Mouse (Mus musculus): ENCODE results near the gene Mpdu1. TPM values are rescaled to one million over a fixed set of nuclear protein-coding genes. Genes with fewer than 3 reads are reported as not detected.

Gene Mpdu1
- 25.9 and 28.0 TPM in 2 replicates for polyA plus RNA-seq (2014; fragmentation: Nextera tagmentation; extraction: Ambion mirVana)

DNA sequence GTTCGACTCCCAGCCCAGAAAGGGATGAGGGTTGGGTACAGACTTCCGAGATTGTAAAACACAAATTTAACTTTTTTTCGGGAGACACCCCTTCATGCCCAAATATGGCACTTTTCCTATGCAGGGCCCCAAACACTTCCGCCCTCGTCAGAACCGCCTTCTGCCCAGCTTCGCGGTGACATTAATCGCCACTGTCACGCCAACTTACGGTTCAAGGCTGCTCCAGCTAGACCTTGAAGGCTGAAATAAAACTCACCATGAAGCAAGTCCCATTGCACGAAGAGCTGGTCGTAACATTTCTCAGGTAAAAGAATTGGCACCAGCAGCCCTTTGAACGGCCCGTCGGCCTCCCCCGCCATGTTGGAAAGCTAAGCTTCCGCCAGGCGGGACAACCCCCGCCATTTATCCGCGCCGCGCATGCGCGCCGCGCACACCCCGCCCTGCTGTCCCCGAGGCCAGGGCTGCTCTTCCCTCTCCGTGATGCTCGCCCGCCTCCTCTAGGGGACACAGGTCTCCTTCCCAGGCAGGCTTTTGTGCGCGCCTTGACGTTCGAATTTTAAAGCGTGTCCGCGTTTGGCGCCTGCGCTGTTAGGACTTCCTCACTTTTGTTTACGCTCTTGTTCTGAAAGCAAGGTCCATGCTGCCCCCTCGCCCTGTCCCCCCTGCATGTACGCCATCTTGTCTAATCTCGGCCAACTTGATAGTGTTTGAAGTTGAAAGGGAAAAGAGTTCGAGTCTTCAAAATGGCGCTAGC lies at the start of gene Mpdu1:
TSS of gene Mpdu1 (minus strand) at position 430 of the 754 bp plus-strand sequence.
- no peaks in the 10 kb centered on the region for H3K27me3 ChIP-seq (ENCODE audit: control insufficient read depth, insufficient read depth, low read length)
- H3K4me2 ChIP-seq (ENCODE audit: low read depth, low read length) = peak within 1 kb of the TSS; percentile 53
- H3K4me3 ChIP-seq (ENCODE audit: low read depth, low read length) = peak within 1 kb of the TSS; percentile 48
- ATAC-seq (replicated peaks; ENCODE audit: insufficient number of reproducible peaks, low FRiP score, low TSS enrichment, low read depth) (peak; percentile 88), DNase-seq (ENCODE audit: low spot score) (peak; percentile 97)
- H3K4me1 ChIP-seq (ENCODE audit: control insufficient read depth, insufficient read depth, low read length) = no peaks in the 10 kb centered on the region
- H3K9ac ChIP-seq (replicated peaks; ENCODE audit: low read length) = peak within 1 kb of the TSS; percentile 70
- H3K9me3 ChIP-seq (replicated peaks; ENCODE audit: control insufficient read depth, low read length) = no peaks in the 10 kb centered on the region
- peaks cover 13% of the 10 kb centered on the region for H3K36me3 ChIP-seq (replicated peaks; ENCODE audit: control insufficient read depth, insufficient read depth, low read depth, low read length)
- H3K27ac ChIP-seq (replicated peaks; ENCODE audit: low read depth, low read length) = peak within 1 kb of the TSS; percentile 95
- WGBS = under 1% methylated on average over 48 of the region's 48 CpGs

DNA sequence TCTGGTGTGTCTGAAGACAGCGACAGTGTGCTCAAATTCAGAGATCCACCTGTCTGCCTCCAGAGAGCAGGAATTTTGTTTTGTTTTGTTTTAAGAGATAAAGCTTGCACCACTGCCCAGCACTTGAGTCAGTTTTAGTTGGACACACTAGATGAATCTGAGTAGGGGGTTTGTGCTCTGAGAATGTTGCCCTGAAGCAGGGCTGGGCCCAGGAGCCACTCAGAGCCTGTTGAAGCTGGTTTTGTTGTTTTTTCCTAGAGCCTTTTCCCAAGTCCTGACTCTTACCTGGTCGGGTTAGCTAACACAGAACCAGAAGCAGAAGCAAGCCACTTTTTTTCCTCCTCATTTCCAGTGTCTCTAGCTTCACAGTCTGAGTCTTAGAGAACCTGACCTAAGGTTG lies 48.6 kb upstream of the Mpdu1 start:
- WGBS = 78% methylated on average over 2 of the region's 2 CpGs
- Histone ChIP-seq H3K4me2 (ENCODE audit: low read depth, low read length) (no peak overlapping the region), H3K9me3 (replicated peaks; ENCODE audit: control insufficient read depth, low read length) (no peaks in the 10 kb centered on the region), H3K27ac (replicated peaks; ENCODE audit: low read depth, low read length) (no peak overlapping the region), H3K4me1 (ENCODE audit: control insufficient read depth, insufficient read depth, low read length) (no peaks in the 10 kb centered on the region), H3K9ac (replicated peaks; ENCODE audit: low read length) (no peak overlapping the region), H3K27me3 (ENCODE audit: control insufficient read depth, insufficient read depth, low read length) (no peaks in the 10 kb centered on the region), H3K4me3 (ENCODE audit: low read depth, low read length) (no peak overlapping the region), H3K36me3 (replicated peaks; ENCODE audit: control insufficient read depth, insufficient read depth, low read depth, low read length) (no peaks in the 10 kb centered on the region)
- DNase-seq (ENCODE audit: low spot score) (no peak), ATAC-seq (replicated peaks; ENCODE audit: insufficient number of reproducible peaks, low FRiP score, low TSS enrichment, low read depth) (no peak)

DNA sequence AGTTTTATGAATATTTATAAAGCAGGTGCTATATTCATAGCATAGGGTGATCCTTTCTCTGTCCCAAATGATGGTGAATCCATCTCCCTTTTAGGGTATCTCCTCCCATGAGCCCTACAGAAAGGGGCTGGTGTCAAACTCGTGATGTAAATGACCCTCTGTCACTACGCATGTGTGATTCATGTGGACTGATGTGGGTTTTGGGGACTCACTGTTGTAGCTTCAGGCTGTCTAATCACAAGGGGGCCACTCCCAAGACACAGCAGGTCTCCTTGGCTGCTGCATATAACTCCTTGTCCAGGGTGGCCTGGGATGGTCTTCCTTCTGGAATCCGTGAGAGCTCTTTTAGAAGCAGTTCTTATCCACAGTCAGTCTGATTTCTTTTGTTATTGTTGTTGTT lies 48.0 kb upstream of the Mpdu1 start:
- no peaks in the 10 kb centered on the region for H3K36me3 ChIP-seq (replicated peaks; ENCODE audit: control insufficient read depth, insufficient read depth, low read depth, low read length)
- H3K9ac ChIP-seq (replicated peaks; ENCODE audit: low read length) = no peak overlapping the region
- 78% methylated on average over 3 of the region's 3 CpGs for WGBS
- DNase-seq (ENCODE audit: low spot score) (no peak), ATAC-seq (replicated peaks; ENCODE audit: insufficient number of reproducible peaks, low FRiP score, low TSS enrichment, low read depth) (no peak)
- H3K9me3 ChIP-seq (replicated peaks; ENCODE audit: control insufficient read depth, low read length) = no peaks in the 10 kb centered on the region
- H3K4me1 ChIP-seq (ENCODE audit: control insufficient read depth, insufficient read depth, low read length) = no peaks in the 10 kb centered on the region
- no peak overlapping the region for H3K4me3 ChIP-seq (ENCODE audit: low read depth, low read length)
- H3K27ac ChIP-seq (replicated peaks; ENCODE audit: low read depth, low read length) = no peak overlapping the region
- H3K27me3 ChIP-seq (ENCODE audit: control insufficient read depth, insufficient read depth, low read length) = no peaks in the 10 kb centered on the region
- no peak overlapping the region for H3K4me2 ChIP-seq (ENCODE audit: low read depth, low read length)

DNA sequence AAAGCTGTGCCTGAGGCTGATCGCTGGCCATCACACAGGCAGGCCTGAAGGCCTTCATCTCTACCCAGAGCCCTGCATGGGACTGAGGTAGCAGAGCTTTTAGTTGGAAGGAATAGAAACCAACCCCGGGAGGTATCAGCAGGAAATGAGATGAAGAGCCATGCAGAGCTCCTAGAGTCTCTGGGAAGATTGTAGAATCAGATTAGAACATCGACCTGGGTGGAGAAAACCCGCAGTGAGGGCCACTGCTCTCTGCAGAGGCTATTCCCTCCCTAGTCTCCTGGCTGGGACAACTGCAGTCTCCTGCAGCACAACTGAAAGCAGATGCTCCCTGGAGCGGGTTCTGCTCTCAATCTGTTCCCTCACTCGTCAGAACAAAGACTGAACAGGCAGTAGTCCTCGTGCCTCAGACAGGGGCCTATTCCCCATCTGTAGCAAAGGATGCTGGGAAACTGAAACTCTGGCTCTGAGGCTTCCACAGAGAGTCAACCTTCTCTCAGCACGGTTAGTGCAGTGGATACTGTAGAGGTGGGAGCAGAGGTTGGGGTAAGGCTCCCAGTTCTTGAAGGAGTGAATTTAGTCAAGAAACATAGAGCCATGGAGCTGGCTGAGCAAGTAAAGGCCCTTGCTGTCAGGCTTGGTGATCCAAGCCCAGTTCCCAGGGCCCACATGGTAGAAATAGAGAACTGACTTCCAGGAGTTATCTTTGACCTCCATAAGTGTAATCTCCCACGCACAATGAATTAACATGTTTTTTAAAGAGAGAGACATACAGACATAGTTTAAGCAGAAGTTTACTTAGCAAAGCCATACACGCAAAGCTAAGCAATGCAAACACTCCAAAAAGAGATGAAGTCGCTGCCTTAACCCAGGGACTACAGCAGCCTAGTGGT lies 47.4 kb upstream of the Mpdu1 start:
- WGBS = 46% methylated on average over 11 of the region's 11 CpGs
- ATAC-seq (replicated peaks; ENCODE audit: insufficient number of reproducible peaks, low FRiP score, low TSS enrichment, low read depth) = no peak
- no peaks in the 10 kb centered on the region for H3K27me3 ChIP-seq (ENCODE audit: control insufficient read depth, insufficient read depth, low read length)
- peak overlapping the region; percentile 5; the same call in 1 of the 2 replicates for H3K27ac ChIP-seq (replicated peaks; ENCODE audit: low read depth, low read length)
- H3K9ac ChIP-seq (replicated peaks; ENCODE audit: low read length) = no peak overlapping the region; the same call in 1 of the 2 replicates
- no peak overlapping the region for H3K4me3 ChIP-seq (ENCODE audit: low read depth, low read length)
- no peaks in the 10 kb centered on the region for H3K4me1 ChIP-seq (ENCODE audit: control insufficient read depth, insufficient read depth, low read length)
- no peak overlapping the region for H3K4me2 ChIP-seq (ENCODE audit: low read depth, low read length)
- no peaks in the 10 kb centered on the region for H3K9me3 ChIP-seq (replicated peaks; ENCODE audit: control insufficient read depth, low read length)
- no peaks in the 10 kb centered on the region for H3K36me3 ChIP-seq (replicated peaks; ENCODE audit: control insufficient read depth, insufficient read depth, low read depth, low read length)
- DNase-seq (ENCODE audit: low spot score) = no peak

DNA sequence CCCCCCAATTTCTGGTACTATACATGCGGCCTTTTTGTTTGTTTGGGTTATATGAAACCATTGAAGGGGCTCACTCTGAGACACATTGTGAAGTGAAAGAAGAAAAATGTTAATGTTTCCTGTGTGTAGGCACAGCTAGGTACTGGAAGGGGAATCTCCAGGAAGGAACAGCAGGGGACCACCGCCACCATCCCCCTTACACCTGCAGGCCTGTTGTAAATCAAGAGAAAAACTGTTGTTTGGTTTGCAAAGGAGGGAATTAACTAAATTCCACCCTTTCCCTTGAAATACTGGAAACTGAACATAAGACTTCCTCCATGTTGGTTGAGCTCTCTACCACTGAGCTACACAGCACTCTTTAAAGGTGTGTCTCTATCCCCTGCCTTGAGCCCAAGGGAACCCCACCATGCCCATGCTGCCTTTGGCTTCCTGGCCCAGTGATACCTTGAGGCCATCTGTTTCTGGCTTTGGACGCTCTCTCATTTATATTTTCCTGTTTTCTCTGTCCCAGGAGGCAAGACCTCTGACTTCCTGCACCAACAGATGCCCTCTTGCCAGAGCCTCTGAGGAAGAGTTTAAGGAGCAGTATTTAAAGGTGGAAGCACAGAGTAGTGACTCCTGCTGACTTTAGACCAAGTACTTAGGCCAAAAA lies 46.3 kb upstream of the Mpdu1 start:
- Histone ChIP-seq H3K4me2 (ENCODE audit: low read depth, low read length) (no peak overlapping the region), H3K9ac (replicated peaks; ENCODE audit: low read length) (no peak overlapping the region), H3K36me3 (replicated peaks; ENCODE audit: control insufficient read depth, insufficient read depth, low read depth, low read length) (no peaks in the 10 kb centered on the region), H3K4me1 (ENCODE audit: control insufficient read depth, insufficient read depth, low read length) (no peaks in the 10 kb centered on the region), H3K9me3 (replicated peaks; ENCODE audit: control insufficient read depth, low read length) (no peaks in the 10 kb centered on the region), H3K27me3 (ENCODE audit: control insufficient read depth, insufficient read depth, low read length) (no peaks in the 10 kb centered on the region), H3K4me3 (ENCODE audit: low read depth, low read length) (no peak overlapping the region), H3K27ac (replicated peaks; ENCODE audit: low read depth, low read length) (no peak overlapping the region)
- ATAC-seq (replicated peaks; ENCODE audit: insufficient number of reproducible peaks, low FRiP score, low TSS enrichment, low read depth) = no peak
- WGBS = 66% methylated on average over 3 of the region's 3 CpGs
- DNase-seq (ENCODE audit: low spot score) = no peak

DNA sequence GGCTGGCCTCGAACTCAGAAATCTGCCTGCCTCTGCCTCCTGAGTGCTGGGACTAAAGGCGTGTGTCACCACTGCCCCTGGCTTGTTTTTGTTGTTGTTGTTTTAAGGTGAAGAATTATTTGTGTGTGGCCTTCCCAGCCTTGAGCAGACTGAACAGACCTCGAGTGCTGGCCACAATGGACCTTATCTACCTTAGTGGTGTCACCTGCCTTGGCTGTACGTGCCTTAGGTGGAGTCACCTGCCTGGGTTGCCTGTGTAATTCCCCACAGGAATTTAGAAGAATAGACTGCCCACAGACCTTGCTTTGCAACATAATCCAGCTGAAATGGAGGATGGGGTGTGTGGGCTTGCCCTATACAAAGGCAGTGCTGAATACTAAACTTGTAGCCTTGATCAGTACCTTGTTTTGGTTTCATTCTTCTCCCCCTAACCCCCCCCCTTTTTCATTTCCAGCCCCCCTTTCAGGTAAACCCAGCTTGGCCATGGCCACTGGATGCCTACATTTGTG lies 45.5 kb upstream of the Mpdu1 start:
- no peak overlapping the region for H3K27ac ChIP-seq (replicated peaks; ENCODE audit: low read depth, low read length)
- no peaks in the 10 kb centered on the region for H3K9me3 ChIP-seq (replicated peaks; ENCODE audit: control insufficient read depth, low read length)
- ATAC-seq (replicated peaks; ENCODE audit: insufficient number of reproducible peaks, low FRiP score, low TSS enrichment, low read depth) (no peak), DNase-seq (ENCODE audit: low spot score) (no peak)
- no peaks in the 10 kb centered on the region for H3K27me3 ChIP-seq (ENCODE audit: control insufficient read depth, insufficient read depth, low read length)
- H3K4me3 ChIP-seq (ENCODE audit: low read depth, low read length) = no peak overlapping the region
- WGBS = 91% methylated on average over 4 of the region's 4 CpGs
- H3K4me1 ChIP-seq (ENCODE audit: control insufficient read depth, insufficient read depth, low read length) = no peaks in the 10 kb centered on the region
- H3K36me3 ChIP-seq (replicated peaks; ENCODE audit: control insufficient read depth, insufficient read depth, low read depth, low read length) = no peaks in the 10 kb centered on the region
- no peak overlapping the region for H3K4me2 ChIP-seq (ENCODE audit: low read depth, low read length)
- no peak overlapping the region for H3K9ac ChIP-seq (replicated peaks; ENCODE audit: low read length)

DNA sequence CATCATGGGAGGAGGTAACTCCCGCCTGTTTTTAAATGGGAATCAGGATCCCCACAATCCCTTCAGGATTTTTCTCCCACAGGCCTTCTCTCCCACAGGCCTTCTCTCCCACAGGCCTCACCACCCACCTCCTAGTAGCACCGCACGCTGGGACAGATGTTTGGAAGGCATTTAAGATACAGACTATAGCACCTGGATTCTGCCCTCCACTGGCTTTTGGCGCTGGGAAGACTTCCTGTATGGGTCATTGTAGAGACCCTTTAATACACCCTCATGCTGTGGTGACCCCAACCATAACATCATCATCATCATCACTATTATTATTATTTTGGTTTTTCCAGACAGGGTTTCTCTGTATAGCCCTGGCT lies 45.0 kb upstream of the Mpdu1 start:
- DNase-seq (ENCODE audit: low spot score) (no peak), ATAC-seq (replicated peaks; ENCODE audit: insufficient number of reproducible peaks, low FRiP score, low TSS enrichment, low read depth) (no peak)
- no peaks in the 10 kb centered on the region for H3K27me3 ChIP-seq (ENCODE audit: control insufficient read depth, insufficient read depth, low read length)
- H3K27ac ChIP-seq (replicated peaks; ENCODE audit: low read depth, low read length) = no peak overlapping the region
- no peak overlapping the region for H3K9ac ChIP-seq (replicated peaks; ENCODE audit: low read length)
- no peak overlapping the region for H3K4me3 ChIP-seq (ENCODE audit: low read depth, low read length)
- no peaks in the 10 kb centered on the region for H3K36me3 ChIP-seq (replicated peaks; ENCODE audit: control insufficient read depth, insufficient read depth, low read depth, low read length)
- H3K9me3 ChIP-seq (replicated peaks; ENCODE audit: control insufficient read depth, low read length) = no peaks in the 10 kb centered on the region
- H3K4me1 ChIP-seq (ENCODE audit: control insufficient read depth, insufficient read depth, low read length) = no peaks in the 10 kb centered on the region
- H3K4me2 ChIP-seq (ENCODE audit: low read depth, low read length) = no peak overlapping the region
- WGBS = 85% methylated on average over 4 of the region's 4 CpGs

Data from embryonic facial prominence, embryonic 11.5 days (tissue).